Mouse (Mus musculus) adrenal gland, postnatal 25 days (tissue): ENCODE measurements around the gene Nucks1. TPM values are rescaled to one million over a fixed set of nuclear protein-coding genes. Genes with fewer than 3 reads are reported as not detected.

Source experiments
- DNase-seq: peaks from one replicate; pipeline ENCODE4 v3.0.0; 2021; ENCODE audit warnings: mixed read lengths
- total RNA-seq: library from RNA; stranded (reverse); gene quantifications from 2 replicates; pipeline ENCODE4 v1.2.3, GENCODE M21; 2021

Gene Nucks1
- total RNA-seq, 1 experiment from 2014 or later: 137 TPM

DNA sequence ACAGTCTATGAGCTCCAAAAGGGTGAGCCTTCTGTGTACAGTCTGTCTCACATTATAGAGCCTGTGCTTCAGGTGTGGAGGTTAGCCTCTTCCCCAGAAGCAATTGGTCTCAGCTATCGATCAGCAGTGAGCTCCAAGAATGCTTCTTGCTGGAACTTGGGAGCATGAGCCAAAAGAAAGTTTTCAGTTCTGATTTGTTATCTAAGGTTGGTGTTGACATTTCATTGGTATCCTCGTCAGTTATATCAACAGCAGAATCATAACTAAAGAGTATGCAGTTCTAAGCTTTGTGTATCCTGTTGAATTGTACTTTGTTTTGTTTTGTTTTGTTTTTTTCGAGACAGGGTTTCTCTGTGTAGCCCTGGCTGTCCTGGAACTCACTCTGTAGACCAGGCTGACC lies 11.8 kb downstream of the Nucks1 start:
- no peak for DNase-seq

DNA sequence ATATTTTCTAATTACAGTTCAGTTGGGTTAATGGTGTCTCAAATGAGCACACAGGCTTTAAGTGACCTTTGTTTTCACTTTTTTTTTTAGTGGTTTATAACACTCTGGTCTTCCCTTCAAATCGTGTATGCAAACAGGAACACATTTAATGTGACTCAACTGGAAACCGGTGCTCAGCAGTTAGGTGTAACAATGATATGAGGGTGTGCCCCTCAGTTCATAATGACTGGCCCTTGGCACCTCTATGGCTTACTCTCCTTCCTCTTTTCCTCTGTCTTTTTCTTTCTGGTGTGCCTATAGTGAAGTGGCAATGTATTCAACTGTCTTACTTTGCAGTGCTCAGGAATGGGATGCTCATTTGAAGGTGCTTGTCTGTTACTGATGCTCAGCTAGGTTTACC lies 23.1 kb downstream of the Nucks1 start:
- no peak for DNase-seq

- DNase-seq: peak; percentile 68
Measured at GRCm38 (mm10) chr1:131937659-131938305, 27.4 kb downstream of the Nucks1 start.

DNA sequence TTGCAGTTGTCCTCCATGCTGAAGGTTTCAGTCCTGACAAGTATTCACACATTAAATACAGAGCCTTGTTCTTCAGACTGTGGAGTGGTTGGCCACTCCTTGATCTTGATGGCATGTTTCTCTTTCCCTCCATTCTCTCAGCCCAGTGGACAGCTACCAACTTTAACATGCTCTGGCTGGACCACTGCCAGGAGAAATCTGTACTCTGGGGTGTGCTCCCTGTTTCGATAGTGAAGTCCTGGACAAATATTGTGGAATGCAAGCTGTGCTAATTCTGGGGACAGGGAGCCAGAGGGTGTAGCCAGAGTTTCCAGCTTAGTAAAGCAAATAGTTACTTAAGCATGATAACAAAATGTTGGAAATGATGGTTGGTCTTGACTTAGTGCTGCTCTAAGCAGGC lies 28.5 kb downstream of the Nucks1 start:
- DNase-seq: no peak

GRCm38 (mm10) chr1:131940711-131941244 lies 30.4 kb downstream of the Nucks1 start:
- no peak for DNase-seq

GRCm38 (mm10) chr1:131941501-131941900 lies 31.2 kb downstream of the Nucks1 start:
- no peak for DNase-seq

DNA sequence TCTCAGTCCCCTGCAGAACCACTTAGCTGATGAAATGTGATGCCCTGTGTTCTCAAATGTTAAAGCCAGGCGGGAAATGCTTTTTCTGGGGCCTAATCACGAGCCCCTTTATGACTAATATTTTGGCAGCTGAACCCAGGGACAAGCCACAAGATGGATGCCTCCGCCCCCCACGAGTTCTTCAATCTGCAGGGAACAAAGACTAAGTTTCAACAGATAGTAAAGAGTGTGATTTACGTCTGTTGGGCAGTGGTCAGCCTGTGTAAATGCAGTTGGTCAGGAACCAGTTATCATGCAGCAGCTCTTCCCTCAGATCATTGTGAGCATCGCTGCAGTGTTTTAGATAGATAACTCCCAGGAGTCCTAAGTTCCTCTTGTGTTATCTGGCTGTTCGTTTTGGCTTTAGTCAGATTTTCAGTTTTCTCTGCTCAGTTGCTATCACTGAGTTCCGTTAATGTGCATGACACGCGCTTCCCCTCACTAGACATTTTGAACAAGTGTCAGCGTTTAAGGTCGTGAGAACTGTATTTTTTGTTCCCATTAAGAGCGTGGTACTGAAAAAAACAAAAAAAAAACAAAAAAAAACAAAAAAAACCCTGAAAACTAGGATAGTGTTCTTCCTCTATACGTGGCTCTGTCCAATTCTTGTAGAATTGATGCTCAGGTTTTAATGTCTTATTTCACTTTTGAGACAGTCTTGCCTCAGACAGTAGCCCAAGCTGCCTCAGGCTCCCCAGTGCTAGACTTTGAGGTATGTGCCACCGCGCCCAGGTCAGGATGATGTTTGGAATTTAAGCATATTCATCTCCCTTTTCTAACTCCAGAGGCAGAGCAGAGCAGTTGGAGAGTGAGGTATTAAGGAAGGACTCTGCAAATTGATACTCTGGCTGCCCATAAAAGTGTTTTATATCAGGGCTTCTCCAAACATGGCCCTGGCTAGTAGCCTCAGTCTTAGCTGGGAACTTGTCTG lies 32.6 kb downstream of the Nucks1 start:
- DNase-seq: no peak

DNA sequence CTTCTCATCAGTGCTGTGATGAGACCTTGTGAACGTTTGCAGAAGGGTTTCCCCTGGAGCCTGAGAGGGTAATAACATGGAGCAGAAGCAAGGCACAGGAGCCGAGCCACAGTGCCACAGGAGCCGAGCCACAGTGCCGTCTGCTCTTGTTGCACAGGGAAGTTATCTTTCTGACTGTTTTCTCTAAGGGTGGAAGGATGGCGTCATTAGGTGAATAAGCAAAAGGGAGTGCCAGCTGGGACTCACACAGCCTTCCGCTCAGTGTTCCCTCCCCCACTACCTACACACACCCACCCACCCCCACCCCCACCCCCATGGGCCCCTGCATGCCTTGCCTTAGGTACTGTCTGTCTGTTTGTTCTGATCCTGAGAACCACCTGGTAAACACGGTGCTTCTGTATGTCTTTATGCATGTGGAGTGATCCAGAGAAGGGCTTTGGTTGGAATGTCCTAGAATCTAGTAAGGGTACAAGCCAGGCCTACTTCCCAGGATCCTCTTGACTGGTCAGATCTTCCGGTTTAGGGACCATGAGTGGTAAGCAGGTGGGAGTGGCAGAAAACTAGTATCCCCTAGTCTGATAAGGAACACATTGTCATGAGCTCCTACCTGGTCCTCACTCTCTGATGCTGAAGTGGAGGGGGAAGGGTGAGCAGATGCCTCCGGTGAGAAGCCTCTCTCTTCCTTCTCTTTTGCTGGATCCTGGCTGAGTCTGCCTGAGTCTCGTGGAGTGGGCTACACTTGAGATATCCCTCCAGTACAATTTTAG lies 35.5 kb downstream of the Nucks1 start:
- DNase-seq: no peak

DNA sequence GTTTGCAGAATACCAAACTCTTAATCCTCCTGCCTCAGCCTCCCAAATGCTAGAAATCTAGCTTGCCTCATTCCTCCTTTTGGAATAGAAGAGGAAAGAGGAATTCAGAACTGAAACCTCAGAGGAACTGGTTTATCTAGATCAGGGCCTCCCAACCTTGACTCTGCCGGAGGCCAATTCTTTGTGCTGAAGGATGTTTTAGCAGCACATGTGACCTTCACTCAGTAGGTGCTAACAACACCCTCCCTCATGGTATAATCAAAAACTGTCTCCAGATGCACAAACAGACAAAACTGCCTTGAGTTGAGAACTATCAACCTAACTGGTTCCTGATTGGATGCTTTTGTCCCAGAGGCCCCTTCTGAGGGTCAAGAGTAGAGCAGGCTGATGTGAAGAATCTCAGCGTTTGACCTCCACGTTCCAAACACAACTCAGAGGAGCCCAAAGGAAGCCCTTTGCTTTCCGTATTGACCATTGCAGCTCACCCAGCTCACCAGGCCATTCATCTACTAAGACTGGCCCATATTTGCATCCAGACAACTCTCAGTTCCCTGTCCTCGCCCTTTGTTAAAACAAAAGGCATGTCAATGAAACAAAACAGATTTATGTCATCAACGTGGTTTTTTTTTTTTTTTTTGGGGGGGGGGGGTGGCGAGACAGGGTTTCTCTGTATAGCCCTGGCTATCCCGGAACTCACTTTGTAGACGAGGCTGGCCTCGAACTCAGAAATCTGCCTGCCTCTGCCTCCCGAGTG lies 36.3 kb downstream of the Nucks1 start:
- no peak for DNase-seq

- no peak for DNase-seq
Measured at GRCm38 (mm10) chr1:131947997-131948525, 37.7 kb downstream of the Nucks1 start.

- no peak for DNase-seq
Measured at GRCm38 (mm10) chr1:131954242-131954865, 44.0 kb downstream of the Nucks1 start.

- DNase-seq: no peak
Measured at GRCm38 (mm10) chr1:131955131-131955757, 44.9 kb downstream of the Nucks1 start.

DNA sequence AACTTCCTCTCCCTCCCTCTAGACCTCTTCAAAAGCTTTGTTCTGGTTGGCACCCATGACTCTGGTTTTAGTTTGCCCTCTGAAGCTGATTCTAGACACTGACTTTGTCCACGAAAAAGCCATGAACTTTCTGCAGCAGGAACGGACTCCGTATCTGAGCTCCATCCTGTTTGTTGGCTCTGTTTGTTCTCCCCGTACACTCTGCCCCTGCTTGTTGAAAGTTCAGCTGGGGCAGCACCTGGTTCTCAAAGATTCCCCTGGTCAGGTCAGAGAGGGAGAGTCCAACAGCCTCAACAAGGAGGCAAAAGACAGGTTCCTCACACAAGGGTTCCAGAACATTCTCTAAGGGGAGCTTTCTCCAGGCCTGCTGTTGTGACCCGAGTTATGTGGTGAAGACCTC lies 47.1 kb downstream of the Nucks1 start:
- DNase-seq: no peak

DNA sequence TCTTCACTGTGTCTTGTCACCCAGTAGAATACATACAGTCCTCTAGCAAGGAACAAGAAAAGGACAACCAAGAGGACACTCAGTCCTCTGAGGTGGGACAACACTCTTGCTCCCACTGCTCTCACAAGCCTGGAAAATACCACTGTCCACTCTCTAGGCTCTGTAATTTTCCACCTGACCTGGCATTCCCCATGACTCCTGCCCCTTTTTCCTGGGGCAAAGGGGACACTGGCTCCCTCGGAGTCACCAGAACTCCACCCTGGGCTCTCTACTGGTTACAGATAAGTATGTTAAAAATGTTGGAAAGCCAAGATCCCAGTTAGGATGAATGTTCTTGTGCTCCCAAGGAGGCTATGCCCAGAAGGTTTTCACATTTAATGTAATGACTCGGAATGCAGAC lies 50.7 kb downstream of the Nucks1 start:
- DNase-seq: no peak

GRCm38 (mm10) chr1:131962606-131963084 lies 52.3 kb downstream of the Nucks1 start, which contains the start of gene Slc45a3:
Gene Slc45a3 (plus strand): TSS chr1:131962967.
- peak; percentile 84 for DNase-seq

GRCm38 (mm10) chr1:131963085-131963951 lies 53.0 kb downstream of the Nucks1 start:
- DNase-seq: peak; percentile 72

DNA sequence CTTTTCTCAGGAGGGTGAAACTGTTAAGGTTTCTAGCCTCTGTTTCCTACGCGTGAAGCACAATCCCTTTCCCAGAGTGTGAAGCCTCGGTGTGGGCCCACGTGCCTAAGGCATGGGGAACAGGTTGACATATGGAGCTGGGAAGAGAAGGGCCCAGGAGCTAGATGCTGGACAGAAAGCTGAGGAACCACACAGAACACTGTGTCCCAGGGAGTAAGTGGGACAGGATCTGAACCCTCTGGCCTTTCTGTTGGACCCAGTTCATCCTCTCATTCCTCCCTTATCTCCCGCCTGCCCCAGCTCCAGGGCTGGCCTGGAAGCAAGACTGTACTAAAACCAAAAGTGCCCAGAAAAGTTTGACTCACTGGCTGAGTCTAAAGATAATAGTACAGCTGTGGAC lies 53.8 kb downstream of the Nucks1 start:
- DNase-seq: no peak

DNA sequence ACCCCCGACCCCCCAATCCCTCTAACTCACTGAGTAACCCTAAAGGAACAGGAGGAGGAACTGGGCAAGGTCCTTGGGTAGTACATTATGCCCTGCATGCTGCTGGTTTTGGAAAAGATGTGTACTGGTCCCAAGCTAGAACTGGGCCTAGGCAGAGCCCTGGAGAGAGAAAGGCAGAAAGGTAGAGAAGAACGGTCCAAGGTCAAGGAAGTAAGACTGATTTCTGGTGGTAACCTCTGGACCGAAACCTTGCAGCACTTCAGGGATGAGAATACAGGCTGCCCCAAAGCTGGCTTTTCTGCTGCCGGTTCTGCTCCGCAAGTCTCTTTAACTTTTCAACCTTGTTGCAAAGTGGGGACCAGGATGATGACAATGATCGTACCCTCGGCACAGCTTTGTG lies 54.2 kb downstream of the Nucks1 start:
- no peak for DNase-seq

- no peak for DNase-seq
Measured at GRCm38 (mm10) chr1:131965818-131966217, 55.5 kb downstream of the Nucks1 start.
